Mouse (Mus musculus) natural killer cell, adult 2 months (primary cell): ENCODE data around the gene Gstm5.
"Not testable (repeated sequence)": the region's sequence is repeated elsewhere in the genome, so short reads cannot be mapped to it uniquely, and the experiment has no call there.

Experiments
- DNase-seq, 2 experiments: peaks; one replicate each; pipeline ENCODE4 v3.0.0; 2022; ENCODE audit warnings: low spot score in 2 of 2

Gene Gstm5

DNA sequence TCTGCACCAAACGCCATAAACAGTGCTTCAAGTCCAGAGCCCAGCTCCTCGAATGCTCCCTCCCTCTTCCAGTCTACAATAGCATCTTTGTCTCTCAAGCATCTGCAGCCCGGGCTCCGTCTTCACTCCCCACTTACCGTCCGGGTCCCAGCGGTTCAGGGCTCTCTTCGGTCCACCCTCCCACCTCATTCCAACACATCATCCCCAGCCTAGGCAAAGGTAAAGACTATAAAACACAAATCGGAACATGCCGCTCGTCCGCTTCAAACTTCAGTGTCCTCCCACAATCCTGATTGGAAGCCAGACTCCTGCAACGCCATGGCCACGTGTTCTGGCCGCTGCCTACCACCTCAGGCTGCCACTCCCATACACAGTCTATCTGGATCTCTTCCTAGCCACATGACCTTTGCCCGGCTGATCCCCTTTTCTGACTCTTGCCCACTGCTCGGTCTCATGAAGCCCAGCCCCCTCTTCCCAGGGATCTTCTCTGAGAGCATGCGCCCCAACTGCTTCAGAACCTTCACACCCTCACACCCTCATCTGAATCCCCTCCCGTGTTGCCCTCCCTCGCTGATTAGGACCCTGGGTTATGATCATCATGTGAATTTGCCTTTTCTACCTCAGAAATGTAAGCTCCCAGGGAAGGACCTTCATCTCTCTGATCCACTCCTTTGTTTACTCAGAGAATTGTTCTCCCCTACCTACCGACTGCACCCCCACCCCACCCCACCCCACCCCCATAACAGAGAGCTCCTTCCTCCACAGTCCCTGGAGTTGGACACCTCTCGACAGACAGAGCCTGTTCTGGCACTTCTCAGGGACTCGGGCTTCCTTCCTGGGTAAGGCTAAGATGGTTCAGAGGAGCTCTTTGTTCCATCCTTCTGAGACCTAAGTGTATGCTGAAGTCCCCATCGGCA lies 22.0 kb upstream of the Gstm5 start:
- no peak for DNase-seq

DNA sequence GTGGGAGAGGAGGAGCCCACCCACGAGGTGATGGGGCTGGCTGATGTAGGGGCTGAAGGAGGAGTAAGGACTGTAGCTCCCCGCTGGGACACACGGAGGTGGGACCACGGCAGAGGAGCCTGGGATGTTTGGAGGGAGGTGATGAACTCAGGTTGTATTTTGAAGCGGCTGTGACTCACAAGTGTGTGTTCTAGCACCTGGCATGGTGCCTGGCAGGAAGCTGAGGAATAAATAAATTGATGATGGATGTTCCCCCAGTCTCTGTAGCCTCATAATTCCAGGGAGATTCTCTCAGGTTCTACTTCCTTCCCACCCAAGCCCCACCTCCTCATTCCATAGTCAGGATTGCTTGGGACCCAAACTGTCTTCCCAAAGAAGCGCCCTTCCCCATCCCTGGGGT lies 20.4 kb upstream of the Gstm5 start:
- no peak for DNase-seq

DNA sequence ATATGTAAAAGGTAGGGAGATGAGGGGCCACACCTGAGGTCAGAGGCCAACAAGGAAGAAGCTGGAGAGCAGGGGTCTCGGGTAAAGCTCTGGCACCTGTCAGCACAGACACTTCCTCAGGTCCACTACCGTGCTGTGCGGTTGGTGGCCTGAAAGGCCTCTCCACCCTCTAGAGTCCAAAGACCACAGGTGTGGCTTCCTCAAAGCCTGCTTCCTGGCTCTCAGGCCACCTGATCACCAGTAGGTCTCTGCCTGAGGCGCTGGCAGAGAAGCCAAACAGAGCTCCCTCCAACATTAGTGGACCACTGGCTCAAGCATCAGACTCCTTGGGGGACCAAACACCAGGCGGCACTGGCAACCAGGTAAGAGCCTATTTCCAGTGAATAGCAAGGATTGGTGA lies 18.6 kb upstream of the Gstm5 start, which contains the start of gene Eps8l3:
Gene Eps8l3, plus strand, starts transcription at position 225 of the 400 bp plus-strand sequence.
- DNase-seq: no peak

DNA sequence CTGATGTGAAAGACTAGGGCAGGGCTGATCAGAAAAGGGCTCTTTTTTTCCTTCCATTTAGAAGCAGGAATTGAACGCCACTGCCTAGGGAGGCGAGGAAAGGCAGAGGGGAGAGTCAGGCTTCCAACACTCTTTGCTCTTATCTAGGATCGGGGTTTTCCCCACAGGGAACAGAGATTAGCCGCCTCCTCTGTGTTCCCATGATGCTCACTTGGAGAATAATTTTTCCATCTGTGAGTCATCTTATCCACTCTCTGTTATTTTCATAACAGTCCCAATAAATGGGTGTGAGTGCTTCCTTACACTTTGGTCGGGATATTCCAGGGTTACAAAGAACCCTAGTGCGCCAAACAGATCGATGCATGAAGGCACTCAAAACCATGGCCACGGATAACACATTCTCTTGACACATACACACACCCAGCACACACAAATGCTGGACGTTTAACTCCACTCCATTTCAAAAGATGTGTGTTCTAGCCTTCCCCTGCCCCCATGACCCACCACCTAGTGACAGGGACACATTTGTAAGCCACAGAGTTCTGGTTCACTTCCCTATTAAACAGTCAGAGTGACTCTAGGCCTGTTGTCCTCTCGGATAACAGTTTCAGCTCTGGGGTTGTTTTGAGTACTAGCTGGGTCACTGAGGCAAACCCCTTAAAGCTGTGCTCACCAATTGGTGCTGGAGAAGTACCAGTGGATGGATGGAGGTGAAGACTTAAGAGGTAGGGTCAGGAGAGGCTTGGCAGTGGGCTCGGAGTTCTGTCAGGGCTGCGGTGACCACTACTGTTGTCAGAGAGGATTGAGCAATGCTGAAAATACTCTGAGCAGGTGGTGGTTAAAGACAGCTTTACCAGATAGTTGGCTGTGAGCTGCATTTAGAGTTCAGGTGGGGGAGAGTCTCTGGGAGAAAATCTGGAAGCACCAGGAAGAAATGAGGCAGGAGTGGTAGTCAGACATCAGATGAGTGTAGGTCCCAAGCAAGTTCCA lies 17.6 kb upstream of the Gstm5 start:
- DNase-seq: no peak

DNA sequence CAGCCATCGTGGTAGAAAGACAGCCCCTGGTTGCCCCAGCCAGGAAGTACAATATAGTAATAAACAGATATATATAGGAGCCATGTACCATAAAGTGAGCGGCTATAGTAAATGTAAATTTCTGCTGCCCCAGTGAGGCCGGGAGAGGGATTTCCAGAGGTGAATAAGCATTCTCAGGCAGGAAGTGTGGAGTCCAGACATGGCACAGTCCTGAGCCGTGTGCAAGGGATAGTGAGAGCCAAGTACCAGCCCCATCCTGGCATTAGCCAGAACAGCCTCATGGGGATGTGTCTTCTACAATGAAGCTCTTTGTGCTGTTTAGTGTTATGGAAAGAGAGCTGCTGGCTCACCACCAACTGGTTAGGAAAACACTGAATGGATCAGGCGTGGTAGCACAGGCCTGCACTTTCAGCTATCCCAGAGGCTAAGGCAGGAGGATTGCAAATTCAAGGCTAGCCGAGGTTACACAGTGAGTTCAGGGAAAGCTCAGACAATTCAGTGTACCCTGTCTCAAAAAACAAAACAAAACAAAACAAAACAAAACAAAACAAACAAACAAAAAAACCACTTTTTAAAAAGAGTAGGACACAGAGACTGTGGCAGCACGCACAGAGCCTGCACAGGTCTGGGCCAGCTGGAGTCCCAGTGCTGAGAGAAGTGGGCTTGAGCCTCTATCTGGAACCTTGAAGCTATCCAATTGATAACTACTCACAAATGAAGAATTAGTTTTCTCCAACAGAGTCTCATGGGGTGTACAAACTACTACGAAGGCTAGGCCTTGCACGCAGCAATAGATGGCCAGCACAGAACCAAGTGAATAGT lies 7.7 kb upstream of the Gstm5 start:
- DNase-seq: no peak

DNA sequence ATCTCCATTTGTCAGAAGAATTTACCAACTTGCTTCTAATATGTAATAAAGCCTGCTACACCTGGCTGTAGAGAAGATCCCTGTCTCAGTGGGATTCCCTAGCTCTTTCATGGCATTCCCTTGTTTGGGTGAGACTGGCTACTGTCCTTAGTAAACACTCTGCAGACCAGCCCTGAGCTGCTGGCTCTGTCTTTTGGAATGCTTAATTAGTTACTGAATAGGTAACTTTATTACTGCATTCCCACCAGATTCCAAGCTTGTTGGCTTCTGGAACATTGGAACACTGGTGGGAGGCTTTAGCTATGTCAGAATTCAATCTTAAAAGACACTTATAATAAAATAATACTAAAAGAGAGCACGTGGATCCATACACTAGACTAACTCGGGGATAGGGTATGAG lies 6.4 kb upstream of the Gstm5 start:
- DNase-seq: not testable (repeated sequence)

DNA sequence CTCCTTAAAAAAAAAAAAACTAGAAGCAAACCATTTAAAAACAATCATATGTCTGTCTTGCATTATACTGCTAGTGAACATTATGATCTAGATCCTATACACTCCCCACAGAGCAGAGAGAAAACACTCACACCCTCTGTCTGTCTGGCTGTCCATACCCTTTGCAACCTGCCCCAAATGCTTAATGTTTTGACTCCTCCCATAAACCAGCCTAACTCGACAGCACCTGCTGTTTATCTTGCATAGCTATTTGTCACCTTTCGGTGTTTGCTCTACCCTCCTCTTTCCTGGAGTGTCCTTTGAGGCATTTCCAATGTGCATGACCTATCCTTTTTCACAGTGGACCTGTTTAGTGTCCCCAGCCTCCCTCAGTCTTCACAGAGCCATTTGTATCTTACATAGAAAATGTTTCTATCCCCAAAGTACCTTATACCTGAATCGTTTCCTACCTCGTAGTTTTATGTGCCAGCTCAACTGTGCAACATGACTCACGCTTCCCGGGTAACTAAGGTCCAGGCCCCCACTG lies 364 bp upstream of the Gstm5 start:
- DNase-seq: no peak

DNA sequence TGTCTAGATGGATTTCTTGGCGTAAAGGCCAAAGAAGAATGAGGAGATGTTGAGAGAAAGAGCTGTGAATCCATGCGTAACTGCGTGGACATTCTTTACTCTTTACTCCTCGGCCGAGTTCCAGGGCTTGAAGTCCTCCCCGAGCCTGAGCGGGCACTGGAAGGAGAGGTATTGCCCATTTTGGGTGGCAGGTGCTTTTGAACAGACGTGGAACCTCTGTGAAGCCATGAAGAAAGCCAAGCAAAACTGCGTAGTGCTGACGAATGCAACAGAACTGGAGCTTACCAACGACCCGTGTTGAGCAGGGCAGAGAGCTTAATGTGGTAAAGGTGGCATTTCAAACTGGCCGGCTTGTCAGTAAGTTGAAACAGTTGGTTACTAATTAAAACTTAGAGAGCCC lies 3.1 kb downstream of the Gstm5 start:
- no peak for DNase-seq

DNA sequence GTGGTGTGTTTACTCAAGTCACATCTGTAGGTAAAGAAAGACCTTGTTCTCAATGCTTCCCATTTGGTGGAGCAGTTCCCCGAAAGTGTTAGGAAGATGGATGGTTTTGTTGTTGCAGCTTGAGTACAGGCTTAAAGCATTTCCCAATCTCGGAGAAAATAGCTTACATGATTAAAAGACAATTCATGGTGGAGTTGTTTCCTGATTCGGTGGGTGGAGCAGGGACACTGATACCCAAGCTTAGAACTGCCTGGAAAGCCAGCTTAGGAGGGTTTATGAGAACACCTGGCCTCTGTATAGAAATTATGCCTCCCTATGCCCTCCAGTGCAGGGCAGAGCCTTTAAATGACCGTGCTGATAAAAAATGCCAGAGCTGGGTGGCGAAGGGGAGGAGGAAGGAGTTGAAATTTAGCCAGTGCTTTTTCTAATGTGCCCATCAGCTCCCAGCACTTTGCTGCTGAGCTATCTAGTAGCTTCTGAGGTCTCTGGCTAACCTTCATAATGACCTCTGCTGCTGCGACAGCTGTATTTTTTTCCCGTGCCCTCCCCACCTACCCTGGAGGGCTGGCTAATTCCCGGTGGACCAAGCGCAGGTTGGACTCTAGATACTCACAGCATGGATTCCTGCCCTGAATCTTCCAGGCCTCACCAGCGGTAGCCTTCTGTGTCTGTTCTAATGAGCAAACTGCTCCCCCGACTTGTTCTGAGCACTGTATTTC lies 5.5 kb downstream of the Gstm5 start:
- no peak for DNase-seq

DNA sequence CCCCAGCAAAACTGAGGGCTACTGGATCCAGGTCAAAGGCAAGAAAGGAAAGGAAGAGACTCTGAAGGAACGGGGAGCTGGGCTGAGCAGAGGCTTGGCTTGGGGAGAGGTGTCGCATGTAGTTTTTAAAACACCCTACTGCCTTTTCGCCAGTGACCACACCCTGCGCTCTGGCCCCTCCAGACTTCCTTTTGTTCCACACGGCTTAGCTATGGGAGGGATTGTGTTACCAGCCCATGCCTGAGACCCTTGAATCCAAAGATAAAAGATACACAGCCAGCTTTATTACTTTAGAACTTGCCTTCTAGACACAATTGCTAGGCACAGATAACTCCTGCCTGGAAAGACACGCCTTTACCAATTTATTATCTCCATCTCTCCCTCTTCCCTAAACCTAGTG lies 10.3 kb downstream of the Gstm5 start:
- DNase-seq: no peak

DNA sequence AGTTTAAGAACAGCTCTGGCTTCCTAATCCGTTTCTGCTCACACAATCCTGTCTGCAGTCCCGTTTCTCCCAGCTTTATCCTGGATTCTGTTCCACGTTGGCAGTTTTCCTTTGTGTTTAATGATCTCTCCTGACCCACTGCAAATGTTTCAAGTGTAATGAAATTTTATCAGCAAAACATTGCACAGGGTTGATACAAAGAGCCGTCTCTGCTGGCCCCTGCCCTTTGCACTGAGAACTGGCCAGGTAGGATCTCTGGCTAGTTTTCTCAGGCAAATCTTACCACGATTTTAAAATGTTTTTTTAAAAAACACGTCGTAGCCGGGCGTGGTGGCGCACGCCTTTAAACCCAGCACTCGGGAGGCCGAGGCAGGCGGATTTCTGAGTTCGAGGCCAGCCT lies 21.1 kb downstream of the Gstm5 start:
- DNase-seq: no peak

DNA sequence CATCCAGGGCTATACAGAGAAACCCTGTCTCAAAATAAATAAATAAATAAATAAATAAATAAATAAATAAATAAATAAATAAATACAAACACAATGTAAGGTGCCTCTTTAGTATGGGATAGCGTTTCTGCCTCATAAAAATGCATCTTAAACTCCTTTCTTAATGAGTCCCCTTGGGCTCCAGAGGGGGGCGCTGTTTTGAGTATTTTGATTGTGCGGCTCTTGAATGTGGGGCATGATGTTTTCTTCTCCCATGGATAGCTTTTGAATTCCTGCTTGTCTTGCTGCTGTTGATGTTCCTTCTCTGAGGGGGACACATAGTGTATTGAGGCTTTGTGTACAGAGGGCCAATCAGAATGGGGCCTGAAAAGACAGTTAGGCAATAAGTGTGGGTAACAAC lies 21.5 kb downstream of the Gstm5 start:
- DNase-seq: peak in 1 of 2 experiments; percentile 6

DNA sequence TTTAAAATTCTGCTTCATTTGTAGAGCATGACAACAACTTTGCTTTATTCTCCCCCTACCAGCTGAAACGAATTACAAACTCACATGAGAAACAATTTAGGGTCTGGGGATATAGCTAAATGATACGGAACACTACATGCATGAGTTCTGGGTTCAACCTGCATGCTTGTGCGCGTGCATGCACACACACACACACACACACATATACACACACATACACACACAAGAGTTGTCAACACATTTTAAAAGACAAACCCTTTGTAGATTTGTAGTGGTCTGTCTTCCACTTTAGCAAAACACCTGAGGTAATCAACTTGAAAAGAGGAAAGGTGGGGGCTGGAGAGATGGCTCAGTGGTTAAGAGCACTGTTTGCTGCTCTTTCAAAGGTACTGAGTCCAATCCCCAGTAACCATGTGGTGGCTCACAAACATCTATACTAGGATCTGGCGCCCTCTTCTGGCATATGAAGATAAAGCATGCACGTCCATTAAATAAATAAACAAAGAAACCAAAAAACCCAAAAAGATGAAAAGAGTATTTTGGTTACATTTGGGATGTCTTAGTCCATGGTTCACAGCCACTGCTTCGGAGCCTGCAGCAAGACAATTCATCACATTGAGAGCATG lies 22.3 kb downstream of the Gstm5 start:
- DNase-seq: peak; percentile 33 to 45

DNA sequence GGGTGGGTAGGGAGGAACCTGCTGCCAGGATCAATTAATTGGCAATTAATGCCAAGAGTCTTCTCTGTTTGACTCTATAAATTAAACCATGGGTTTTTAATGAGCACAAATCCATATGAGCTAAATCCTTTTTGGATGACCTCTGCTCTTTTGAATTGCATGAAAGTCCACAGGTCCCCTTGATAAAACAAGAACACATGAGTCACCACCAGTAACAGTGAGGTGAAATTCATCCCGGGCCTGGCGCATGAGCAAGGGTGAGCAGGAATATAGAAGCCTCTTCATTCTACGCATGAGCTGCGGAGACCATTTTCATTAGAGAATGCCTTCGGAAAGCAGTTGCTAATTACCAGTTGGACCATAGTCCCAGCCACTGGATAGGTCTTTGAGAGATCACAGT lies 24.7 kb downstream of the Gstm5 start:
- no peak for DNase-seq

DNA sequence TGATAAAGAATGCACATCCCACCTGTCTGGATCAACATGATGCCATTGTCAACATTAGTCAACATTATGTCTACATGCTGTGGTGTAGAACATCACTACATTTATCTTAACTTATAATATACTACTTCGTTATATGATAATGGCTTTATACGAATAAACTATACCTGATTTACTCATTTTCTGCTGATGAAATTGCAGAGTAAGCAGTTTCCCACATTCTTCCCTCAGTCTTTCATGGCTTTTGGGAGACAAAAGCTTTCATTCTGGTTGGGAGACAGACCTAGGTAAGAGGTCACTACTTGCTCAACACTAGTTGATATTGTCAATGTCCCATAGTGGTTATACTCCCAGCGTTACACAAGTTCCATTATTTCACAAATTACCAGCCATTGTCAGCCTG lies 29.7 kb downstream of the Gstm5 start:
- DNase-seq: no peak

DNA sequence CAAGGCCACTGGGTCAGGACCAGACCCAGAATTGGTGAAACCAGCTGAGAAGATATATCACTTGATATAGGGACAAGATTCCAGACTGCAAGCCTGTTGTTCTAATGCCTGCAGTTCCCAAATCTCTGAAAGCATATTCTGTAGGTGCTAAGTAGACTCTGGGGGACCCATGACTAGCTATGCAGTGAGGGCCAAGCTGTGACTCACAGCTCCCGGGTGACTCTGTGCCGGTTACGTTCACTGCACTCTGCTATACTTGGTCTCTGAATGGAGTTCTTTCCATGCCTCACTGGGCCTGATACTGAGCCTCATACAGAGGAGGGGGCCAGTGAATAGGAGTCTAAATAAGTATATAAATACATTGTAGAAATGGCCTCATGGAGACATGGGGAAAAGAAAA lies 32.2 kb downstream of the Gstm5 start:
- no peak for DNase-seq

DNA sequence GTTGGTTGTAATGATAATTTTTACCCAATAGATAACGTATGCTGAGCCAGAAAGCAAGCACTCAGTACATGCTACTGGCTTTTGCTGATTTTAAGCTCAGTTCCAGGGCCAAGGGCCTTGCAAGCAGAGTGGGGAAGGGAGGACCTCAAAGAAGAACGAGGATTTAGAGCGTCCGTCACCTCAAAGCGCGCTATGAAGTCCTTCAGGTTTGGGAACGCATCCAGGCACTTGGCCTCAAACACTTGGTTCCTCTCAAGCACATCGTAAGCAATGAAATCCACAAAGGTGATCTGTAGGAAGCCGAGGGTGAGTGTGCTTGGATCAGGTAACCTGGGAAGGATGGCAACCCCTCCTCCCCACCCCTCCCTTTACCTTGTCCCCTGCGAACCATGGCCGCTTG lies 33.1 kb downstream of the Gstm5 start:
- no peak for DNase-seq

DNA sequence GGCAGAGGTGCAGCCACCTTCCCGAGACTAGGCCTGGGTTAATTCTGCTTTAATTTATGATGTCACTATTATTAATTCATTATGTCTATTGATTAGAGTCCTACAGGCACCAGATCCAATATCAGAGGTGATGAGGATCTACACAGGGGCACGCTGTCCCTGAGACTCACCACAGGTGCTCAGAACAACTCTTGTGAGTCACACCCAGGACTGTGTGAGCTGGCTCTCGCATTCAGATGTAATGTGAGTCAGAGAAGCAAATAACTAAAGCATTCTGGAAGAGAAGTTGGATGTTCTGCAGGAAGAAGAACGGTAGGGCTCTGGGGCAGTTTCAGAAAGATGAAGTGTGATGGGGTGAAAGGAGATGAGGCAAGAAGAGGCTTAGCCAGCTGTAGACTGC lies 33.6 kb downstream of the Gstm5 start:
- DNase-seq: no peak

DNA sequence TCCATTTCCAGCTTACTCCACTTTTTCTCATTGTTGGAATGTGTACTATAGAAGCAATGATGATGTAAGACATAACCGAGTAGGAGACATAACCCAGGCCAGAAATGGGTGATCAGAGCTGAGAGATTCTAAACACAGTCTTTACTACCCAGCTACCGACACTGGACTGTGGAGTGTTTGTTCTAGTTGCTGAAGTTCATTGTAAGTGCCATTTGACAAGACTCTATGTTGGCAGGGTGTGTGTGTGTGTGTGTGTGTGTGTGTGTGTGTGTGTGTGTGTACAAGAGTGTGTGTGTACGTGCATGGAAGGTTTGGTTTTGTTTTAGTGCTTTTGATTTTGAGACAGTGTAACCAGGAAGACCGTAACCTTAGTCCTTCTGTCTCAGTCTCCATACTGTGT lies 34.1 kb downstream of the Gstm5 start:
- DNase-seq: no peak

DNA sequence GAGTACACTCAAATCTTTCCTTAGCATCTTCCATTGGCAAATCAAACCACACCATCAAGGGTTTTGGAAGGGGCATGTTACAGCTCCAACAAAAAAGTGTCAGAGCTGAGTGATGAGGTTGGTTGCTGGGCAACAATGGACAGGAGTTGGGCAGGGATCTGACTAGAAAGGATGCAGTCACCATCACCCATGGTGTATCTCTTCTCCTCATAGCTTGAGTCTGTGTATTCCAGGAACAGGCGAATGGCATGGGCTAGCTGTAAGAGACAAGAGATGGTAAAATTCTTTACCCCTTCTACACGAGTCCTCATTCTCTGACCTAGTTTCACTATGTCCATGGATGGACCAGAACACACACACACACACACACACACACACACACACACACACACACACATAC lies 35.5 kb downstream of the Gstm5 start:
- DNase-seq: no peak
